Mouse (Mus musculus) B cell, adult 2 months (primary cell): ENCODE measurements around the gene Adam6b.
"Not testable (repeated sequence)": the region's sequence is repeated elsewhere in the genome, so short reads cannot be mapped to it uniquely, and the experiment has no call there.

Experiments used
- DNase-seq, 2 experiments: peaks; one replicate each; pipeline ENCODE4 v3.0.0; 2022

Gene Adam6b

DNA sequence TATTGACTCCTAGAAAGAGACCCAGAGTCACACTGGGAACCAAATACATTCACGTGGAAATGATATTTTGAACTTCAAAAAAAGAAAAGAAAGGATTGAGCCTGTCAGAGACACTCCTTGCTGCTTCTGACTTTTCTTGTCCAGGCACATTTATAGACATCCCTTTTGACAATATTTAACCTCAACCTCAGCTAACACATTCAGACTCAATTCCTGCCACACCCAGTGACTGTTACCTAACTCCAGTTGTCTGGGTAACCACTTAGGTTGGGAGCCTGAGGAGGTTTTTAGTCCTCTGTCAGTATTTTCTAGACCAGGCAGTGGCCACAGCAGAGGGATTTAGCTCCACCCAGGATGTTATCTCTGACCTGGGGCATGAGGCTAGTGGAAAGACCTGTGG lies at the start of gene Adam6b:
Gene Adam6b (plus strand): TSS at position 301 of the 400 bp plus-strand sequence.
- not testable (repeated sequence) for DNase-seq

DNA sequence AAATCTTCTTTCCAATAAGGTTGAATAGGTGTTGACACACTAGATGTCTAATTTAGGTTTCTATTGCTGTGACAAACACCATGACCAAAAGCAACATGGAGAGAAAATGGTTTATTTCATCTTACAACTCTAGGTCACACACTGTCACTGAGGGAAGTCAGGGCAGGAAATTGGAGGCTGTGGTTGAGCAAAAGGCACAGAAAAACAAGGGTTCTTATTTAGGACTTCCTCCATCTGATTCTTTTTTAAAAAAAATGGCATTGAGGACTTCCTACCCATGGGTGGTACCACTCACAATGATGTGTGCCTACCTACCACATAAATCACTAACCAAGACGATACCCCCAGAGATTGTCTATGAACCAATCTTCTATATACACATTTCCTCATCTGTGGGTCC lies 43.2 kb upstream of the Adam6b start:
- DNase-seq, result no peak

- no peak for DNase-seq
Observed at GRCm38 (mm10) chr12:113476164-113476563, 13.1 kb upstream of the Adam6b start.

GRCm38 (mm10) chr12:113482147-113482546 lies 7.2 kb upstream of the Adam6b start:
- no peak for DNase-seq

DNA sequence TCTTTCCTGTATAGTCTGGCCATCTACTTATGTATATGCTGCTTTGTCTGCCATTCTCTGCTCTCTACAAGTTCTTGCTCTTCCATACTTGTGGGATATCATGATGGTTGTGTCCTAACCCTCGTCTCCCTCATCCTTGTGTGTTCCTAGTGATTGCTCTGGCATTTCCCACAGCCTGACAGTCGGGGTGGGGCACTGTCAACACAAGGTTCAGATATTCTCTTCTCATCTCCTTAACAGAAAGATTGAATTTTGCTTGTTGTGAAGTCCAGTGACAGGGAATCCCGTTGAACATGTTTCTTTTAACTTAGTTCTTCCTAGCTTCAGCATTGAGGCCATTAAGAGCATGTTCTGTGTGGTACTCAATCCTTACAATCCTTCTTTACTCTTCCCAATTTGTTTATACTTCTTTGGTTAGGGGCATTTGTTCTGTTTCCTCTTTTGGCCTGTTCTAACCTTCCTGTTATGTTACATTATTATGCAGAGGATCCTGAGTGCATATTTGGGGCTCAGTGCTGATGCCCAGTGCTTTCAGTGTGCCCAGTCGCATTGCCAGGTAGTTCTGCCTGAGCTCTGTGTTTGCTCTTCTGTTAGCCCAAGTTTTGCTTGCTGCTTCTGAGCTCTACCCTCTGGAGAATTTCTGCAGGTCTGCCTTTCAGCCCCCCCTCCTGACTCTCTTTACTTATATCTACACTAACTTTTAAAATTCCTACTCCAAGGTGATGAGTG lies 6.5 kb upstream of the Adam6b start:
- DNase-seq, result no peak

GRCm38 (mm10) chr12:113483492-113484162 lies 5.7 kb upstream of the Adam6b start:
- DNase-seq, result no peak

DNA sequence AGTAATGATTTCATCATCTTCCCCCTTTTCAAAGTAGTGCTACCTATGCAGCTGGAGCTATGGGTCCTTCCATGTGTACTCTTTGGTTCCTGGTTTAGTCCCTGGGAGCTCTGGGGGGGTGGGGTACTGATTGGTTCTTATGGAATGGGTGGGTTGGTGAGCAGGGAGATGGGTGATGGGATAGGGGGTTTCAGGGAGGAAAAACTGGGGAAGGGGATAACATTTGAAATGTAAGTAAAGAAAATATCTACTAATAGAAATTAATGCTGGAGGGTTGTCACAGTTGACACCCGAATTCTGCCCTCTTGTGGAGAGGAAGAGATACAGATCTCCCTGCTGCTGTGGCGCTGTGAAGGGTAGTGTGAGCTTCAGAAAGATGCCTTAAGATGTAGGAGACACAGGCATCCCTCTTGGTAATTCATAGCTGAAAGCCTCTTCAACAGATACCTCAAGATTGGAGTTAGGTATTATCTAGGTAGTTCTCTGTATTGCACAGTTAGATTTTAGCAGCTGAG lies 4.3 kb upstream of the Adam6b start:
- peak; percentile 25 to 27 for DNase-seq

GRCm38 (mm10) chr12:113487693-113488092 lies 1.6 kb upstream of the Adam6b start:
- peak; percentile 65 to 68 for DNase-seq

DNA sequence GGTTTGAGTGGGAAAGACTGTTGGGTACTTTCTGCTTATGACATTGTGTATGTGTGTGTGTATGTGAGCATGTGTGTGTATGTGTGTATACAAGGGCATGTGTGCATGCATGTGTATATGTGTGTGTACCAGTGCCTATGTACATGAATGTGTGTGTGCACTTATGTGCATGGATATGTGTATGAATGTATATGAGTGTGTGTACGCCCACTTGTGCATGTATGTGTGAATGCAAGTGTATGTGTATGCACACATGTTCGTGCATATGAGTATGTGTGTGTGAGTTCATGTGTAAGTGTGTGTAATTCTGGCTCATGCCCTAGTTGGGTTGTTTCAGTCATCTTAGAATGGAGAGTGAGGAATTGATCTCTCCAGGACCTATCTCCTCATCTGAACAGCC lies 36.6 kb downstream of the Adam6b start:
- no peak for DNase-seq
